Mouse (Mus musculus) heart, adult 18-20 months (tissue): ENCODE measurements around the gene Cryaa. TPM values are rescaled to one million over a fixed set of nuclear protein-coding genes. Genes with fewer than 3 reads are reported as not detected.
"Not testable (repeated sequence)": the region's sequence is repeated elsewhere in the genome, so short reads cannot be mapped to it uniquely, and the experiment has no call there.

Experiments used
- DNase-seq, 2 experiments: peaks; one replicate each; pipeline ENCODE4 v3.0.0; 2021 to 2022; ENCODE audit warnings: mixed read lengths in 1 of 2
- total RNA-seq, 2 experiments: library from RNA; stranded (reverse); gene quantifications; 2 replicates each; pipeline ENCODE4 v1.2.3; 2021

Gene Cryaa
- total RNA-seq, 2 experiments from 2014 or later = not detected

DNA sequence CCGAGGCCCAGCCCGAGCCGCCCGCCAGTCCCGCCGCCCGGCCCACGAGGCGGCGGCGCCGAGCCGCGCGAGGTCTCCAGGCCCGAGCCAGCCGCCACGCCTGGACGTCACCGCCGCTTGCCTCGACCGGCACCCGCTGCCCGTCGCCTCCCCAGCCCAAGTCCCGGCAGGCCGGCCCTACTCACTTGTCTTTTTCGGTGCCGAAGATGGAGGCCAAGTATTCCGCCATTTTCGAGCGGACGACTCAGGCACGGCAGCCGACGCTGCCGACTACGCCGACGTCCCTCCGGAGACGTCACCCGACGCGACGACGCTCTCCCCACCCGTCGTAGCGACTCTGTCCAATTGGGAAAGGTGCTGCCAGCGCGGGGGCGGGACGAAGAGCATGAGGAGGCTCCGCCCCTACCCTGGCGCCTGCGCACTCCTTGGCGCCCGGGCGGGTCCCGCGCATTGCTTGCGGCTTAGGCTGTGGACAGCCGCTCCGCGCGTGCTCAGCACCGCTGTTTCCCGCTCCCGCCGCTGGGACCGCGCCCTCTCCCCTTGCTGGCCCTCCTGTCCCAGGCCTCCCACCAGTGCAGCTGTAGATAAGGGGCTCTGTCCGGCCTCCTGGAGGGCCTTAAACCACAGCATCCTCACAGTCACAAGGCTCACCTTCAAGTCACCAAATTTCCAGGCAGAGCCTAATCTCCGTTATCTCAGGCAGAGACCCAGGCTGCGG, 19.0 kb upstream of the Cryaa start, which contains the start of gene U2af1:
U2af1 (minus strand) TSS at position 425 of the 718 bp plus-strand sequence.
- peak; percentile 98 for DNase-seq

DNA sequence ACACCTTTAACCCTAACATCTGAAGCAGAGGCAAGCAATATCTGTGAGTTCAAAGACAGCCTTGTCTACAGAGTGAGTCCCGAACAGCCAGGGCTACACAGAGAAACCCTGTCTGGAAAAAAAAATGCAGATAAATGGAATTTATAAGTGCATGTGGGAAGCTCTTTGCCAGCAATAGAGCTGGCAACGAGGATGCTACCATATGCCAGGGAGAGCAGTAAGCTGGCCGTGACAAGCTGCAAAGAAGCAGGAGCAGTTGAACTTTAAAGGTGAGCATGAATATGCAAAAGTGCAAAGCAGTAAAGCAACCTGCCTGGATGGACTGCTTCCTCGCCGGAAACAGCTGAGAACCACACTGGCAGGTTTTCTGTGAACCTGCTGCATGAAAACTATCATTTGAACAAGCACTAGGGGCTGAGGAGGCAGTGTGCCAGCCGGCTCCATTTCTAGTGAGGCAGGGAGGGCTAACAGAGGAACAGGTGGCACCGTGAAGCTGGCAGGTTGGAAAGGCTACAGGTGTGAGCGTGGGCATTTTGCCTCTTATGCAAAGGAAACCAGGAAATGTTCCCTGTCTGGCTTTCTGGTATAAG, 16.9 kb upstream of the Cryaa start:
- DNase-seq = no peak

DNA sequence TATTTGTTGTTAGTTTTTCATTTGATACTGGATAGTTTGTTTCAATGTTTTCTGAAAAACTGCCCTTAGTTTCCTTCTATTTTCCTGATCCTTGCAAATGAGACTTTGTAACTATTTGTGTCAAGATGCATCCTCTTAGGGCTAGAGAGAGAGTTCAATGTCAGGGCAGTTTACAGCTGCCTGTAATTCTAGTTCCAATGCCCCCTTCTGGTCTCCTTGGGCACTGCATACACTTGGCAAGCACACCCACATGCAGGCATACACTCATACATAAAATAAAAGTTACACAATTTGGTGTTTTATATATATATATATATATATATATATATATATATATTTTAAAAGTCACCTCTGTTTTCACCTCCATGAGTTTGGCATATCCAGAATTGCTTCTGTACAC, 14.8 kb upstream of the Cryaa start:
- no peak for DNase-seq

DNA sequence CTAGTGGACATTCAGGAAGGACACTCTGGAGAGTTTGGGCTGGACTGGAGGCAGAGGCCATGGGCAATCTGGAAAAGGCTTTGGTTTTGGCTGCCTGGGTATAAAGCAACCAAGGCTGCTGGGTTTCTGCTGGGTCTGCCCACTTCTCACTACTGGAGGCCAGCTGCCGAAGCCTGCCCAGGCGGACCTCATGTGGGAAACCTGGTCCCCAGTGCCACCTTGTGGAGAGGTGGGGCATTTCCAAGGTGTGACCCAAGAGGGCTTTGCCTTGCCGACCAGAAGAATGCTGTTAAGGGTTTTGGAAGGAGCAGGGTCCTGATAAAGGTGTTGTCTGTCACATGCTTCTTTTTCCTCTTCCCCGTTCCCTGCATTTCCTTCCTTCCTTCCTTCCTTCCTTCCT, 12.8 kb upstream of the Cryaa start:
- peak; percentile 74 to 84 for DNase-seq

DNA sequence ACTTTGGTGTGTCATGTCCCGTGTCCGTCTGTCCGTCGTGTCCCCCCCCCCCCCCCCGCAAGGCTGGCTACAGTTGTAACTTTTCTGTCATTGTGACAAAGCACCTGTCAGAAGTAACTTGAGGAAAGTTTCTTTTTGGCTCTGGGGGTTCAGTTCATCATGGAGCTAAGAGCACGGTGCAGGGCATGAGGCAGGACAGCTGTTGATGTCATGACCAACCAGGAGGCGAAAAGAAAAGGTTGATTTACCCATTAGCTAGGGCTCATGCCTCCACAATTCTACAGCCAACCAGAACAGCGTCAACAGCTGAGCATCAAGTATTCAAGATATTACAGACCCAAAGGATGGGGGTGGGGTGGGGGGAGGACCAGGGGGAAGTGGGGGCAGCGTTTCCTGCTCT, 9.3 kb upstream of the Cryaa start:
- DNase-seq = no peak

DNA sequence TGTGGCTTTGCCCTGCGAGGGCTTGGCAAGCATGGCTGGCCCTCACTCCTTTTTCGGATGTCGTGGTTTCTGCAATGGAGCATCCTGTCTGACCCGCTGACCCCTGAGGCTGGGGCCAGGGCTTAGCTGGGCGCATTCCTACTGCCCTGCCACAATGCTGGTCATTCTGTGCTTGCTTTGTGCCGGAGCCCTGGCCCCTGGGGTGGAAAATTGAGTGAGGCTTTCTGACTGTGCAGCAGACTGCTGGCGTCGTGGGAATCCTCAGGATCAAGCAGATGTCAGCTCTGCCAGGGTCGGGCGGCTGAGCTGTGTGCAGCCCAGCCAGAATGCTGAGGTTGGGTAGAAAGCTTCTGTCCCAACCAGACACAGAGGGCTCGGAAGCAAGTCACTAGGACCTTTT, 7.4 kb upstream of the Cryaa start:
- DNase-seq = no peak

DNA sequence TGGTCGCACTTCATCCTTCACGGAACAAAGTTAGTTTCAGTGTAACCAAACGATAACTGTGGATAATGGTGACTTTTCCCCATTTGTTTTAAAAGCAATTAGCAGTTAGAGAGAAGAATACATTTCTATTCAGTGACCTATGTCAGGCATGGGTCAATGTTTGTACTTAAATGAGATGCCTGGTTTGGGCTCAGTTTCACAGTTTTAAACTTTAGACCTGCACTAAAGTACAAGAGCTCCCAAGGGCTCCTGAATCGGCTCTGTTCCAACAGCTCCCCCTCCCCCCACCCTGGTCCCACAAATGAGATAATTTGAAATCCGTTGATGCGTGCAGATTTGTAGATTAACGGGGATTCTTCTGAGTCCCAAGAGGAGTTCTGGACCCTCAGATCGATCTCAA, 5.9 kb upstream of the Cryaa start:
- DNase-seq = no peak

DNA sequence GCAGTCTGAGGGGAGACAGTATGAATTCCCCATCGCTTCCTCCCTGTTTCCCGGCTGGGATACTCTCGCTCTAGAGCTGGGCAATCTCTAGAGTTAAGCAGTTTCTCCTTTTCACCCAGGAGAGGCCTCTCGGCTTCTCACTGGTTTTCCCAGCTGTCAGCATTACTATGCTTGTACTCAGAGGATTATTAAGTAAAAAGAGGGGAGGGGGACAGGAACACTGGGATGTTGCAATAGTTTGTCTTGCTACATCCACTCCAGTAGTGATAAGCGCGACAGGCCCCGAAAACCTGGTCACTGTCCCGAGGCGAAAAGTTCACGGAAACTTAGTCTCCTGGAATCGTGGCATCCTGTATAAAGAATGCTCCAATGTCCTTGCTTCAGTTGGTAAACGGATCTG, 5.3 kb upstream of the Cryaa start:
- DNase-seq = no peak

DNA sequence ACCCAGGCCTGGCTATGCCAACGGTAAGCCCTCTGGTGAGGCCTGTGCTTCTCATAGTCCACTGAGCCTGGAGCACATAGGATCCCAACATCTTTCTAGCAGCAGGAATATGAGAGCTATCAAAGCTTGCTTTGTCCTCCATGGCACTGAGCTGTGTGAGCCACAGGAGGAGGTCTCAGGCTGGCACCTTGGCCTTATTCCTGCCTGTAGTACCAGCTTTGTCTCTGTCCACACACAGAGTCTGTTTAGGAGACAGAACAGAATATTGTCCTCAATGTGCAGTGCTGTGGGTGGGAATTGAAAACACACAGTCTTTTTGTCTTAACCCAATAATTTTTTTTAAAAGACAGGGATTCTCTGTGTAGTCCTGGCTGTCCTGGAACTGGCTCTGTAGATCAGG, 3.2 kb upstream of the Cryaa start:
- DNase-seq = no peak

DNA sequence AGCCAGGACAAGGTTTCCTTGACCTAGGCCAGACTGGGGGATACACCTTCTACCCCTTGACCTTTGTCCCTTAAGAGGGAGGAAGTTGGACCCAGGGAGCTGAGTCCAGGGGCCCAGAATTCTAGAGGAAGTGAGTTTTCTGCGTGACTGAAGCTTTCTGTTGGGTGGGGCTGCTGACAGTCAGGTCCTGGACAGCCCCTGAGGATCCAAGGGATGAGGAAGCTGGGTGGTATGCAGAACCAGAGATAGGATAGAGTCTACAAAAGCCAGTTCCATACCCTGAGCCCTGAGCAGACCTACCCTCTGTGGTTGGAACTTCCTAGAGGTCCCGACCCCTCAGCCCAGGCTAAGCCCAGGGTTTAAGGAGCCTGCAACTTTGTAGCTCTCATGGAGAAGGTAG, 2.8 kb downstream of the Cryaa start:
- DNase-seq = no peak

DNA sequence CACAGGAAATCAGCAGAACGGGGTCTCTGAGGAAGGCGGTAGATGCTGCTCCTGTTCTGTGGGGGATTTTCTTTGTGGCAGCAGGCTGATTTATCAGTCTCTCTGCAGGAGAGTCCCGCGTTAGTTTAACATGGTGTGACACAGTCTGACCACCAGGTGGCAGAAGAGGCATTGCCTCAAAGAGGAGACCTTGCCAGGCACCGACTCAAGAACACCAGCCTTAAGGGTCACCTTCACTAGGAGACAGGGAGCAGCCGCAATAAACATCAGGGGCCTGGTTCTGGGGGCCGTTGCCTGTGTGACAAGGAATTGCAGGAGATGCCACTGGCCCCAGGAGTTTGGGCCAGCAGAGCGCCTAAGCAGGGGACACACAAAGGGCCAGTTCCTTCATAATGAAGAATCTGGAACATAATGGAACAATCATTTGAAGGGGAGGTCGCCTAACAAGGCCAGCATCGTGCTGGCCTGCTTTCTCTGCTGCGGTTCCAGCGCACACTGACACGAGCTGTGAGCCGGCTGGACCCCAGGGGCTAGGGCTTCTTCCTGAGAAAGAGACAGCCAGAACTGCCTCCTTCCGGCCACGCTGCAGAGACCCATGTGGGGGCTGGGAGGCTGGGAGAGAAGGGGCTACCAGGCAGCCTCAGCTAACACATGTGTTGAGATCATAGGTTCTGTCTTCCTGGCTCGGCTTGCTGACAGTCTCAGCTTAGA, 8.1 kb downstream of the Cryaa start:
- DNase-seq = peak; percentile 86 to 93

DNA sequence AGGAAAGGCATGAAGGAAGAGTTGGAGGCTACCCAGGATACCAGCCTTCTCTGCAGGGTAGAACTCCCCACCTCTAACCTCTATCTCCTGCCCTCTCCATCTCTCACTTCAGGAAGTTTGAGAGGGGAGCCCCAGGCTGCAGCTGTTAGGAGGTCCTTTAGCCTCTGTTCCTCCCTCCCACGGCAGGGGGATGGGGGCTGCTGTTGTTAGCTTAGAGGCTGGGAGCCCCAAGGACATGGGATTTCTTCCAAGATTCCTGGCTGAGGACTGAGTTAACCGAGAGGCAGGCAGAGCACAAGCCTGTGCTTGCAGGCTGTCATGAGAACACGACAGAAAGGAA, 8.6 kb downstream of the Cryaa start:
- DNase-seq = peak; percentile 16 to 35

DNA sequence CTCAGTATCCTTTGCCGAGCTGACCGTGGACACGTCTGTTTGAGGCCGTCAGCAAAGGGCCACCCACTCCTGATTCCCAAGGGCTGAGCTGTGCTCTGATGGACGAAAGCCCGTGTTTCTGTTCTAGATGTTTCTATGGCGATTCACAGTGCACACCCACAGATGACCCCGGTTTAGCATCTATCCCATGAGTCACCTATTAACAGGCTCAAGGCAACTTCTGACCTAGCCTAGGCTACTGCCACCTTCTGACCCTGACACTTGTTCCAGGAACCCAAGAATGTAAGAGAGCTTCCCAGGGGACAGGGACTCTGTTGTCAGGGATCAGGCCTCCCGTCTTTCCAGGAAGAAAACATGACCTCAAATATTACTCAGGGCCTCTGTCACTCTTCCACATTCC, 10.5 kb downstream of the Cryaa start:
- DNase-seq = peak; percentile 31 to 52

DNA sequence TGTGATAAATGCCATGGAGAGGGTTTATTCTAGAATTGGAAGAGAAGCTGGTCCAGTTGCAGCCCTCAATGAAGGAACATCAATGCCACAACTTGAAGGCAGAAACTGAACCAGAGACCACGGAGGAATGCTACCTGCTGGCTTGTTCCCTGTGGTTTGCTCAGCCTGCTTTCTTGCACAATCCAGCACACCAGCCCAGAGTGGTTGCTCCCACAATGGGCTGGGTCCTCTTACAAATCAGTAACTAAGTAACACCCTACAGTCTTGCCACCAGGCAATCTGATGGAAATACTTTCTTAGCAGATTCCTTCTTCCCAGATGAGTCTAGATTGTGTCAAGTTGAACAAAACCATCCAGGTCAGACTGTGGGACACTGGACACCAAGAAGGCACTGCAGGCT, 12.0 kb downstream of the Cryaa start:
- no peak for DNase-seq

DNA sequence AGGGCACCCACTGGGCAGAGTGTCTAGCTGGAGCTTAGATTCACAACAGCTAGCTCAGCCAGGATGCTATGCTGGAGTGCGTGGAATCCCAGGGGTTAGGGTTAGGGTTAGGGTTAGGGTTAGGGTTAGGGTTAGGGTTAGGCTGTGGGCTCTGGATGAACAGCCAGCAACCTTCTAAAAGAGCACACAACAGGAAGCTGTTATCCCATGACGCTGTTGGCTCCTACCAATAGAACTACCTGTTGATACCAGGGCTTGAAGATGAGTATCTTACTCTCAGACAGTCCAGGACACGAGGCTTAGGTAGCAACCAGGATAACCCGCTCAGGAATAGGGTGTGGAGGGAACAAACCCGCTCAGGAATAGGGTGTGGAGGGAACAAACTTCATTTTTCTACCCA, 15.3 kb downstream of the Cryaa start:
- DNase-seq = no peak

DNA sequence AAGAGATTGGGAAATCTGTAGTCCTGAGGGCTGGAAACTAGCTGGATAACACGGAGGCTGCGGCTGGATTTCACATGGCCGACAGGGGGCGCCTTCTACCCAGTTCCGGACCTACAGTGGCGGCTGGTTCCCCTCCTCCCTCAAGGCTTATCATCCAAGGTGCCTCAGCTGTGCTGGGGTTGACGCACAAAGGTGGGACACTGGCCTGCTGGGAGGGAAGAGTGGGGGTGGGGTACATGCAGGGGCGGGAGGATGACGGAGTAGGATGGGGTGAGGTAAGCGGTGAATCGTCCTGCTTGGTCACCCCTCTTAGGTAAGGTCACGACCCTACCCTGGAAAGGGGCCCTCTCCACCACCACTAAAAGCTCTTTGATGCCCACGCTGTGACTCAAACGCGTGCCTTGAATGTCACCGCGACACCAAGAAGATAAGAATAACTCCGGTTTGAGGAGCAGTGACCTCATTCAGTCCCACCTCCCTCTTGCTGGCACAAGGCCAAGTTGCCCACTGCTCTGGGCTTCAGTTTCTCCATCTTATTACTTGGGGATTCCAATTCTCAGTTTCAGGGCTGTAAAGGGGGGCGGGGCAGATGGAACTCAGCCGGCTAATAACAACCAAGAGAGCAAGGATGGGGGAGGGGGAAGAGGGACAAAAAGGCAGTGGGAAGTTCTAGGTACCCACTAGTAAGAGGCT, 15.9 kb downstream of the Cryaa start:
- peak; percentile 81 to 88 for DNase-seq

DNA sequence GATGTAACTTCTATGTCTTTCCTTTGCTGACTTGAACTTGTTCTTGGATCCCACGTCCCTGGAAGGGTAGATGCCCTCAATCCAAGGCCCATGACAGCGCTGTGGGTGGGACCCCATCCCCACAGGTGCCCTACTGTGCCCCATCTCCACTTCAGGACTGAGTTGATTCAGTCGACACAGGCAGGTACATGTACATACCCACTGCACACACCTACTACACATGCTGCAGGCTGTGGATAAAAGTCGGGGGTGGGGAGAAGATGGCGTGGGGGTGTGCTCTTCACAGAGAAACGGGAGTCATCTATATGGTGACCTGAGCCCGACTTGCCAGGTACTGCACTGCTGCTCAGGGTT, 16.4 kb downstream of the Cryaa start:
- no peak for DNase-seq

DNA sequence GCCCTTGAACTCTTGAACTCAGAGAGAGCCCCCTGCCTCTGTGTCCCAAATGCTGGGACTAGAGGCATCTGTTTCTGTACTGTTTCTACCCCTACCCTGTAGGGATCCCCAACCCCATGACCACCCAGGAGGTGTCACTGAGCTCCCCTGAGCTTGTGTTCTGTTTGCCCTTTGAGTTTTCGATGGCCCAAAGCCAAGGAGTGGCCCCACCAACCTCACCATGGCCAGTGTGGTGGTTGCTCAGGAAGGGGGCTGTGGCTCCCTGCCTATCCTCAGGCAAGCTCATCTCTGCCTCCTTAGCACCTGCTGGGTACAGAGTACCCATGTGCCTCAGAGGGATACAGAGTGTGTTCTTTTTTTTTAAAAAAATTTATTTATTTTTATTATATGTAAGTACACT, 17.3 kb downstream of the Cryaa start:
- DNase-seq = no peak

DNA sequence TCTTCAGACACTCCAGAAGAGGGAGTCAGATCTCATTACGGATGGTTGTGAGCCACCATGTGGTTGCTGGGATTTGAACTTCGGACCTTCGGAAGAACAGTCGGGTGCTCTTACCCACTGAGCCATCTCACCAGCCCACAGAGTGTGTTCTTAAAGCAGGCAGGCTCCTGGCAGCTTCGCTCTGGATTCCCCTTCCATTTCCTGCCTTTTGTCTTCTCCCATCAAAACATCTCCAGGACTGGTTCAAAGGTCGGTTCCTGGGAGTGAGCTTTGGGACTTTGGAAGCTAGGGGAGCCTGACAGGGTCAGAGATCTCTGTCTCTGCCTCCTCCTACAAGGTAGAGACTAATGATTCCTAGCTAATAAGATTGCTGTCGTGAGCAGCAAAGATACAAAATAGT, 17.7 kb downstream of the Cryaa start:
- not testable (repeated sequence) for DNase-seq

DNA sequence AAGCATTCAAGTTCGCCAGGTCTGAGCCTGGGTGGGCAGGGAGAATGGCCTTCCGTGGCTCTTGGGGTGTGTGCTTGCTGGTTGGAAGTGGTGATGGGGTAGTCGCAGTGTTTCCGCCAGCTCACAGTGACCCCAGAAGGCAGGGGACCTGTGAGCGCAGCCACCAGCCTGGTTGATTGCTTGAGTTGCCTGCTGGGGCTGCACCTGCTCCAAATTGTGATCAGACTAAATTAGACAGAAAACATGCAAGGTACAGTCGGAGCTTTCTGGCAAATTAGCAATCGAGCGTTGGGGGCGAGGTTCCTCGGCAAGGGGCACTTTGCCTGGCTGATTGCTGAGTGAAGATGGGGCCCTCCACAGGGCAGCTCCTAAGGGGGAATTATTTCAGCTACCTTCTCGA, 20.7 kb downstream of the Cryaa start:
- no peak for DNase-seq

DNA sequence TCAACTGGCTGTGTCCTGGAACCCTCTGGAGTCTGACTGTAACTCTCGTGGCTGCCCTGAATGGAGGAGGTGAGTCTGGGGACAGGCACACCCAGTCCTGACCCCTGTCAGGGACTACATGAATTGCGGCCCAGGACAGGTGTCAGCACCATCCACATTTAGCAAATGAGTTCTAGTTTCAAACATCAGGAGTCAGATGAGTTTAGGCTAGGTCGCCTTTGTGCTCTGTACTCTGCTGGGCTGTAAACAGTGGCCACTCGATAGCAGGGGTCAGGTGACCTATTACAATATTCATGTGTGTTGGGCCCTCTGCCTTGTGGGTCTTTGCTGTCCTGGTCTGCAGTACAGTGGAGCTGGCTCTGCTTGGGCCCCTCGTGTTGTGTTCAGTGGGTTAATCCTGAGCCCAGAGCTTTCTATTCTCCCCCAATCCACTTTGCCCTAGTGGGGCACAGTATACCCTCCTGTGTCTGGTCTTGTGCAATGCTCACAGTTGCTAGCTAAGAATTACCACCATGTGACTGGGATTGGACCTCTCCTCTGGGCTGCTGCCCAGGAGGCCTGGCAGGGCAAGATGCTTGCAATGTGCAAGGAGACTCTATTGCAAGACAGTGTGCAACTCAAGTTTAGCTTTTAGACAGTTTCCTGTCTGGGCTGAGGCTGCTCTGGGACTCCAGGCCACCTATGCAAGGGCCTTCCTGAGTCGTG, 25.8 kb downstream of the Cryaa start:
- DNase-seq = peak; percentile 76 to 83

DNA sequence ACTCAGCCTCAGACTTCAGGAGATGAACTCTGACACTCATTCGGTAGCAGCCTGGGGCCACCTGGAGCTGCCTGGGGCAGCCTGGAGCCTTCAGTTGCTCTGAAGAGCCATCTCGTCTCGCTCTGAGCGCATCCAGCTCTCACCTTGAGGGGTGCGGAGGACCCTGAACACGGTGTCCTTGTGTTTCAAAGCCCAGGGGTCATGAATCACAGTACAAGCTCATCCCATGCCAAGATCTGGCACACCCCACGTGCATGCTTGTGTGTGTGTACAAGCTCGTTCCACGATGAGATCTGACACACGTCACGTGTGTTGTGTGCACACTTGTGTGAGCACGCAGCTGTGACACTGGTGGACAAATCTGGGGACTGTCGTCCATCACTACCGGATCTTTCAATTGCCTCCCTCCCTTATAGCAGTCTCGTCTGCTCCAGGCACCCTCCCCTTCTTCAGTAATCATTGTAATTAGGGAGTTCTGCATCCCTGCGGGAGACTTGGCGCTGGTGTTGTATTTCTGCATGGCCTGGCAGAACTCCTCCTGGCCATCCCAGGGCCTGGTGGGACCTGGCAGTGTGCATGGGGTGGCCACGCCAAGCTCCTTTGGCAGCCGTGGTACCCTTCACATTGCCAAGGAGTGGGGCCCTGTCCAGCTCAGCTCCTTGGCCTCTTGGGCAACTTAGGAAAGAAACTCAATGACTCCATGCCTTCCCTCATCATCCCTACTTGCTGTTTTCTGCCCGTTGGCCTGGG, 27.8 kb downstream of the Cryaa start:
- DNase-seq = peak; percentile 37 to 65
